Mouse (Mus musculus) heart, embryonic 15.5 days (tissue): ENCODE measurements around the gene Rom1. TPM values are rescaled to one million over a fixed set of nuclear protein-coding genes. Genes with fewer than 3 reads are reported as not detected.
A peak's percentile ranks its signal among the peaks of the same experiment; 100 is the strongest.
"Not testable (repeated sequence)": the region's sequence is repeated elsewhere in the genome, so short reads cannot be mapped to it uniquely, and the experiment has no call there.

Experiments
- ATAC-seq: fragments of 200-750 bp; cut with Nextera tagmentation; replicated peaks from 2 replicates; pipeline ENCODE4 v1.8.0; 2017; ENCODE audit warnings: low read depth, moderate TSS enrichment; ENCODE audit not compliant: insufficient number of reproducible peaks, insufficient read depth, low FRiP score
- H3K27ac ChIP-seq: fragments of 300-500 bp; sonication (generic); 2 replicates; pipeline ENCODE4 v1.5.1; 2015; ENCODE audit warnings: mild to moderate bottlenecking, inconsistent platforms
- H3K27me3 ChIP-seq: fragments of 300-500 bp; sonication (generic); 2 replicates; pipeline ENCODE4 v1.6.1; 2015; ENCODE audit warnings: inconsistent platforms
- H3K36me3 ChIP-seq: fragments of 300-500 bp; sonication (generic); 2 replicates; pipeline ENCODE4 v1.6.1; 2015; ENCODE audit warnings: mild to moderate bottlenecking, inconsistent platforms
- H3K4me1 ChIP-seq: fragments of 300-500 bp; sonication (generic); replicated peaks from 2 replicates; pipeline ENCODE4 v1.6.1; 2015; ENCODE audit warnings: inconsistent platforms
- H3K4me2 ChIP-seq: fragments of 300-500 bp; sonication (generic); 2 replicates; pipeline ENCODE4 v1.6.1; 2015; ENCODE audit warnings: inconsistent platforms, mild to moderate bottlenecking, moderate library complexity
- H3K4me3 ChIP-seq: fragments of 300-500 bp; sonication (generic); 2 replicates; pipeline ENCODE4 v1.5.1; 2015; ENCODE audit warnings: mild to moderate bottlenecking, inconsistent platforms
- H3K9ac ChIP-seq: fragments of 300-500 bp; sonication (generic); 2 replicates; pipeline ENCODE4 v1.6.1; 2015; ENCODE audit warnings: mild to moderate bottlenecking, inconsistent platforms
- H3K9me3 ChIP-seq: fragments of 300-500 bp; sonication (generic); replicated peaks from 2 replicates; pipeline ENCODE4 v1.6.1; 2016; ENCODE audit warnings: inconsistent platforms
- WGBS: fragments of 180-500 bp; shearing (Covaris S2); methylation state at CpG from one replicate; pipeline ENCODE4 v1.1.7; 2015; ENCODE audit warnings: mixed read lengths; 5-methylcytosine and 5-hydroxymethylcytosine counted together
- polyA plus RNA-seq: library from polyadenylated mRNA; unstranded; fragments of >200 nt; fragmentation: Nextera tagmentation; extraction: Ambion mirVana; gene quantifications from 2 replicates; pipeline ENCODE4 v1.2.1, GENCODE M21; 2015

Rom1 gene
- polyA plus RNA-seq, 1 experiment from 2014 or later: 1.9 TPM

- Histone ChIP-seq H3K36me3 (peaks cover 23% of the 10 kb centered on the region), H3K4me2 (peak within 1 kb of the TSS; percentile 77), H3K9me3 (no peaks in the 10 kb centered on the region), H3K27me3 (no peaks in the 10 kb centered on the region), H3K4me1 (peaks cover 15% of the 10 kb centered on the region), H3K27ac (peak within 1 kb of the TSS; percentile 93), H3K4me3 (peak within 1 kb of the TSS; percentile 92), H3K9ac (peak within 1 kb of the TSS; percentile 79)
- ATAC-seq: peak; percentile 97
- 2% methylated on average over 49 of the region's 50 CpGs for WGBS
Measured at GRCm38 (mm10) chr19:8920073-8920736, 9.0 kb downstream of the Rom1 start, which contains the start of gene B3gat3. TSS of gene B3gat3 (plus strand) at chr19:8920374.

- ATAC-seq: no peak
Measured at GRCm38 (mm10) chr19:8919684-8920072, 9.5 kb downstream of the Rom1 start.

GRCm38 (mm10) chr19:8919000-8919399, 10.2 kb downstream of the Rom1 start:
- no peak for ATAC-seq
- H3K36me3 ChIP-seq: peaks cover 34% of the 10 kb centered on the region
- no peaks in the 10 kb centered on the region for H3K9me3 ChIP-seq
- H3K4me2 ChIP-seq: no peak overlapping the region
- no peak overlapping the region for H3K27ac ChIP-seq
- H3K4me3 ChIP-seq: no peak overlapping the region
- no peaks in the 10 kb centered on the region for H3K27me3 ChIP-seq
- no peak overlapping the region for H3K9ac ChIP-seq
- WGBS: 92% methylated on average over 3 of the region's 3 CpGs
- H3K4me1 ChIP-seq: peaks cover 15% of the 10 kb centered on the region

More at GRCm38 (mm10) chr19:8919684-8920072, 9.5 kb downstream of the Rom1 start:
- Histone ChIP-seq H3K36me3 (peaks cover 27% of the 10 kb centered on the region), H3K27ac (peak overlapping the region; percentile 93), H3K9ac (0 out of 2 replicates have a peak overlapping the region, but pooled peaks have one; percentile 79), H3K9me3 (no peaks in the 10 kb centered on the region), H3K4me1 (peaks cover 15% of the 10 kb centered on the region), H3K27me3 (no peaks in the 10 kb centered on the region), H3K4me2 (peak overlapping the region; percentile 77), H3K4me3 (peak overlapping the region; percentile 92)
- WGBS: 68% methylated on average over 6 of the region's 6 CpGs

DNA sequence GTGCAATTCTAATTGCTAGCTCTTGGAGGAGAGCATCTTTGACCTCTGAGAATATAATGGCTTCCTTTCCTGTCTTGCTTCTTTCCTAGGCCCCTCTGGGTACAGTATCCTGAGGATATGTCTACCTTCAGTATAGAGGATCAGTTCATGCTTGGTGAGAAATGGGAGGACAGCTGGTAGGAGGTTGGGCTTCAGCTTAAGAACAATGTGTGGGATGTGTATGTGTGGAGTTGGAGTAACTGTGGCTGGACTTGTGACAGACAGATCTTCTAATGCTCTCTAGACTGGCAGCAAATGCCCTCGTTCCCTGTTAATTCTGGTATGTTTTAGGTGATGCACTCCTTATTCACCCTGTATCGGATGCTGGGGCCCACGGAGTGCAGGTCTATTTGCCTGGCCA, 14.9 kb downstream of the Rom1 start:
- Histone ChIP-seq H3K4me2 (no peak overlapping the region), H3K9ac (no peak overlapping the region), H3K4me3 (no peak overlapping the region), H3K4me1 (no peaks in the 10 kb centered on the region), H3K27ac (no peak overlapping the region), H3K27me3 (no peaks in the 10 kb centered on the region), H3K36me3 (peaks cover 79% of the 10 kb centered on the region), H3K9me3 (no peaks in the 10 kb centered on the region)
- no peak for ATAC-seq
- WGBS: 91% methylated on average over 3 of the region's 3 CpGs

DNA sequence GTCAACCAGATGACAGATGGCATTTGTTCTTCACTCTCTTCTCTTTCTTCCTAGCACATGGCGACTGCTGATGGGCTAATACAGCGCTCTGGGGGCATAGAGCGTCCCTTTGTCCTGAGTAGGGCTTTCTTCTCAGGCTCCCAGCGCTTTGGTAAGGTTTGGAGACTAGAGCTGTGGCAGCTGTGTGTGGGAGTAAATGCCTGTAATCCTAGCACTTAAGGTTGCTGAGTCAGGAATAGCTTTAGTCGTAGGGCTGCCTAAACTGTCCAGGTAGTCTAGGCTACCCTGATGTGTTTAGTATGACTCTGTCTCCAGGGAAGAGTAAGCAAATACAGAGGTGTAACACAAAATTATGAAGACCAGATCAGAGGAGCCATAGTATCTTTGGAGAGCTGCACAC, 17.3 kb downstream of the Rom1 start:
- Histone ChIP-seq H3K4me2 (no peak overlapping the region), H3K27ac (no peak overlapping the region), H3K9ac (no peak overlapping the region), H3K27me3 (no peaks in the 10 kb centered on the region), H3K4me1 (no peaks in the 10 kb centered on the region), H3K36me3 (peaks cover 100% of the 10 kb centered on the region), H3K9me3 (no peaks in the 10 kb centered on the region), H3K4me3 (no peak overlapping the region)
- no peak for ATAC-seq
- 91% methylated on average over 5 of the region's 5 CpGs for WGBS

GRCm38 (mm10) chr19:8908531-8908930, 20.6 kb downstream of the Rom1 start:
- no peaks in the 10 kb centered on the region for H3K4me1 ChIP-seq
- H3K9me3 ChIP-seq: no peaks in the 10 kb centered on the region
- H3K4me2 ChIP-seq: no peak overlapping the region
- H3K9ac ChIP-seq: no peak overlapping the region
- H3K36me3 ChIP-seq: peaks cover 96% of the 10 kb centered on the region
- 88% methylated on average over 6 of the region's 6 CpGs for WGBS
- no peak for ATAC-seq
- no peak overlapping the region for H3K27ac ChIP-seq
- H3K27me3 ChIP-seq: no peaks in the 10 kb centered on the region
- no peak overlapping the region for H3K4me3 ChIP-seq

- Histone ChIP-seq H3K27ac (no peak overlapping the region), H3K27me3 (no peaks in the 10 kb centered on the region), H3K4me3 (no peak overlapping the region), H3K4me2 (no peak overlapping the region), H3K9me3 (no peaks in the 10 kb centered on the region), H3K36me3 (peaks cover 60% of the 10 kb centered on the region), H3K4me1 (peaks cover 11% of the 10 kb centered on the region), H3K9ac (no peak overlapping the region)
- 90% methylated on average over 5 of the region's 5 CpGs for WGBS
- ATAC-seq: no peak
Measured at GRCm38 (mm10) chr19:8903412-8903811, 25.7 kb downstream of the Rom1 start.

GRCm38 (mm10) chr19:8899079-8899478, 30.1 kb downstream of the Rom1 start:
- peaks cover 29% of the 10 kb centered on the region for H3K4me1 ChIP-seq
- H3K36me3 ChIP-seq: peaks cover 37% of the 10 kb centered on the region
- H3K27ac ChIP-seq: no peak overlapping the region
- no peaks in the 10 kb centered on the region for H3K9me3 ChIP-seq
- peak overlapping the region; percentile 88 for H3K4me3 ChIP-seq
- 34% methylated on average over 3 of the region's 3 CpGs for WGBS
- peak overlapping the region; percentile 76 for H3K4me2 ChIP-seq
- no peak for ATAC-seq
- no peaks in the 10 kb centered on the region for H3K27me3 ChIP-seq
- H3K9ac ChIP-seq: peak overlapping the region; percentile 92

DNA sequence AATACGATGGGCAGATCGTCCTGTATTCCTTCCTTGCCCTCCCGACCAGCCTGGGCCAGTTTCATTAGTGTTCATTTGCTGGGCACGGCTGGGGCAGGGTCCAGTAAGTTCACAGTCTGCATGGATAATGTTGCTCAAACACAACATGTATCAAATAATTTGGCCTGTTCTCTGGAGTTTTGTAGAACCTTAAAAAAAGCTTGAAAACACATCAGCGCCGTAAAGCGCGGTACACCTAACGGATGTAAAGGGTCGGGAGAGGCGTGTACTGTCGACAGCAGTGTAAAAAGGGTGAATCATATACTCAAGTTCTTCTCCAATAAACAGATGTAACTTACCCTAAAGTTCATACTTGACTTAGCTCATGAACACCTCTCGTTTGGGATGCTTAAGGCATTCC, 30.6 kb downstream of the Rom1 start:
- ATAC-seq: no peak
- peaks cover 34% of the 10 kb centered on the region for H3K4me1 ChIP-seq
- peak overlapping the region; percentile 76 for H3K4me2 ChIP-seq
- 4% methylated on average over 13 of the region's 13 CpGs for WGBS
- H3K36me3 ChIP-seq: peaks cover 34% of the 10 kb centered on the region
- peak overlapping the region; percentile 92 for H3K9ac ChIP-seq
- H3K27ac ChIP-seq: peak overlapping the region; percentile 89
- H3K27me3 ChIP-seq: no peaks in the 10 kb centered on the region
- no peaks in the 10 kb centered on the region for H3K9me3 ChIP-seq
- peak overlapping the region; percentile 88 for H3K4me3 ChIP-seq

- Histone ChIP-seq H3K27me3 (no peaks in the 10 kb centered on the region), H3K4me1 (peaks cover 37% of the 10 kb centered on the region), H3K9ac (peak within 1 kb of the TSS; percentile 92), H3K4me3 (peak within 1 kb of the TSS; percentile 88), H3K4me2 (peak within 1 kb of the TSS; percentile 76), H3K9me3 (no peaks in the 10 kb centered on the region), H3K36me3 (peaks cover 28% of the 10 kb centered on the region), H3K27ac (peak within 1 kb of the TSS; percentile 89)
- peak; percentile 98 for ATAC-seq
- WGBS: under 1% methylated on average over 53 of the region's 53 CpGs
Measured at GRCm38 (mm10) chr19:8897865-8898495, 31.2 kb downstream of the Rom1 start, which contains the start of gene Ganab. TSS of gene Ganab (plus strand) at chr19:8898071.

- ATAC-seq: peak; percentile 28
- peaks cover 37% of the 10 kb centered on the region for H3K4me1 ChIP-seq
- whole genome bisulfite sequencing: 23% methylated on average over 21 of the region's 21 CpGs
- H3K4me2 ChIP-seq: peak overlapping the region; percentile 76
- not testable (repeated sequence) for H3K9me3 ChIP-seq, H3K27me3 ChIP-seq
- peak overlapping the region; percentile 88 for H3K4me3 ChIP-seq
- H3K36me3 ChIP-seq: peaks cover 23% of the 10 kb centered on the region
- peak overlapping the region; percentile 83 for H3K27ac ChIP-seq
- peak overlapping the region; percentile 54 for H3K9ac ChIP-seq
Measured at GRCm38 (mm10) chr19:8897211-8897864, 31.8 kb downstream of the Rom1 start.
